Mouse (Mus musculus): ENCODE measurements around the gene Ceacam16.

- TF ChIP-seq POLR2A (IDR thresholded peaks at IDR 0.05; ENCODE audit: low read depth, low read length) = no peak
- no peak for TF ChIP-seq CTCF (conservative IDR thresholded peaks at IDR 0.05; ENCODE audit: insufficient read depth, insufficient read length, low read depth, low read length)
Observed at GRCm38 (mm10) chr7:19867751-19868399, 6.8 kb upstream of the Ceacam16 start.

Measured in kidney, adult 2 months (tissue).